Mouse (Mus musculus): ENCODE measurements at regions not wholly inside any gene's neighbourhood (a gene's known extent, or its start where the extent isn't known, plus 50 kb on each side); places are given as distances from the start of the nearest gene placed in this dataset.

- TF ChIP-seq CTCF (IDR thresholded peaks at IDR 0.05; ENCODE audit: borderline replicate concordance, insufficient read depth, low read length) = no peak
- no peak for TF ChIP-seq POLR2A (IDR thresholded peaks at IDR 0.05; ENCODE audit: low read depth, low read length)
Measured at GRCm38 (mm10) chr10:19126922-19127321, 111.5 kb upstream of the Tnfaip3 start.
